In genomic region chr19:16382392-16382791, GRCm38 (mm10) we compare ENCODE assay signal across 20 mouse cellular contexts. TPM values are rescaled to one million over a fixed set of nuclear protein-coding genes. Genes with fewer than 3 reads are reported as not detected.
DNase-seq lines count a peak whose midpoint lies in the region; ATAC-seq lines count a peak whose summit lies in the region.
"Had no signal": no experiment of that assay in that cellular context is flagged by ENCODE, and none has a peak within 500 bp of the region (broad histone marks: within the 10 kb centered on the region; RNA-seq: fewer than 3 reads in every experiment).

No protein-coding gene starts in this region.

- intact Hi-C loops in heart, postnatal 25 days (cut with DNase I) = no loop called here

- peaks cover 30% of the 10 kb centered on the region for H3K36me3 ChIP-seq in neural tube, embryonic 13.5 days
- H3K36me3 ChIP-seq in neural tube, embryonic 15.5 days = 0 out of 2 replicates have a peak, but pooled peaks cover 20% of the 10 kb centered on the region
- H3K36me3 ChIP-seq: heart, embryonic 15.5 days had no signal

- H3K4me1 ChIP-seq in neural tube, embryonic 13.5 days (replicated peaks) = peaks cover 53% of the 10 kb centered on the region
- H3K4me1 ChIP-seq in neural tube, embryonic 15.5 days = peaks cover 28% of the 10 kb centered on the region
- H3K4me1 ChIP-seq: limb, embryonic 15.5 days; liver, embryonic 15.5 days had no signal

- no peaks in the 10 kb centered on the region for H3K27me3 ChIP-seq in neural tube, embryonic 13.5 days
- no peaks in the 10 kb centered on the region for H3K27me3 ChIP-seq in neural tube, embryonic 15.5 days (replicated peaks)
- H3K27me3 ChIP-seq: forebrain, embryonic 12.5 days; heart, embryonic 15.5 days; limb, embryonic 15.5 days; liver, embryonic 15.5 days; midbrain, embryonic 13.5 days had no signal

- no peak overlapping the region for H3K9ac ChIP-seq in neural tube, embryonic 13.5 days
- no peak overlapping the region for H3K9ac ChIP-seq in neural tube, embryonic 15.5 days (replicated peaks)
- H3K9ac ChIP-seq: forebrain, embryonic 12.5 days; heart, embryonic 15.5 days; hindbrain, embryonic 14.5 days; limb, embryonic 15.5 days; liver, embryonic 15.5 days; midbrain, embryonic 13.5 days had no signal

- peak overlapping the region; percentile 39; the same call in 1 of the 2 replicates for H3K27ac ChIP-seq in neural tube, embryonic 13.5 days (replicated peaks)
- peak overlapping the region; percentile 37; the same call in 1 of the 2 replicates for H3K27ac ChIP-seq in neural tube, embryonic 15.5 days (replicated peaks)
- H3K27ac ChIP-seq: forebrain, embryonic 12.5 days; heart, embryonic 15.5 days; hindbrain, embryonic 14.5 days; kidney, postnatal 0 days; layer of hippocampus, adult 2 months; limb, embryonic 15.5 days; liver, embryonic 15.5 days; midbrain, embryonic 13.5 days; stomach, postnatal 0 days had no signal

- no peak overlapping the region for H3K4me2 ChIP-seq in neural tube, embryonic 13.5 days
- H3K4me2 ChIP-seq in neural tube, embryonic 15.5 days = no peak overlapping the region
- H3K4me2 ChIP-seq: forebrain, embryonic 12.5 days; heart, embryonic 15.5 days; hindbrain, embryonic 14.5 days; limb, embryonic 15.5 days; liver, embryonic 15.5 days; midbrain, embryonic 13.5 days had no signal

- DNase-seq in neural tube, embryonic 10.5 days (ENCODE audit: extremely low spot score, low spot score) = no peak
- peak; percentile 41 for DNase-seq in CD4-positive helper T cell, adult 2 months (ENCODE audit: low read depth, low spot score)
- DNase-seq in ovary, postnatal 14 days (ENCODE audit: low spot score) = no peak
- no peak for DNase-seq in c-Kit-positive CD71-positive TER-119-positive erythroid progenitor cells, embryonic 14.5 days (ENCODE audit: low spot score)
- no peak for DNase-seq in heart, postnatal 25 days (ENCODE audit: low spot score)
- DNase-seq: cerebellum, adult 8-10 months; kidney, adult 18-20 months had no signal

- no peak for ATAC-seq in neural tube, embryonic 13.5 days (ENCODE audit: low read depth)
- peak; percentile 42 to 70 for ATAC-seq in hematopoietic stem cell, adult 5-6 weeks (replicated peaks in 1 of 2; ENCODE audit: insufficient read depth in 1 of 2, low FRiP score in 2 of 2, low TSS enrichment in 1 of 2, low read depth in 1 of 2, poor library complexity in 2 of 2, severe bottlenecking in 2 of 2)
- ATAC-seq in neural tube, embryonic 15.5 days (ENCODE audit: low FRiP score) = no peak
- ATAC-seq: lung, postnatal 0 days; midbrain, embryonic 13.5 days had no signal

- H3K4me3 ChIP-seq in neural tube, embryonic 13.5 days = no peak overlapping the region
- H3K4me3 ChIP-seq in neural tube, embryonic 15.5 days (replicated peaks) = no peak overlapping the region
- H3K4me3 ChIP-seq: forebrain, embryonic 12.5 days; heart, embryonic 15.5 days; layer of hippocampus, adult 2 months; limb, embryonic 15.5 days; liver, embryonic 15.5 days; midbrain, embryonic 13.5 days had no signal

- WGBS in neural tube, embryonic 13.5 days = 82% methylated on average over 2 of the region's 2 CpGs
- WGBS in neural tube, embryonic 15.5 days = 82% methylated on average over 2 of the region's 2 CpGs

- no peaks in the 10 kb centered on the region for H3K9me3 ChIP-seq in neural tube, embryonic 13.5 days
- no peaks in the 10 kb centered on the region for H3K9me3 ChIP-seq in neural tube, embryonic 15.5 days (replicated peaks)
- H3K9me3 ChIP-seq: forebrain, embryonic 12.5 days; heart, embryonic 15.5 days; limb, embryonic 15.5 days; liver, embryonic 15.5 days; midbrain, embryonic 13.5 days had no signal

RNA-seq across cellular contexts. Expression of gene Gna14, which starts 53.2 kb away (rescaled TPM):
- polyA plus RNA-seq in neural tube, embryonic 13.5 days (2015; fragmentation: Nextera tagmentation; extraction: Ambion mirVana) = 0.45 and 0.74 TPM in 2 replicates
- 2.2 and 2.6 TPM in 2 replicates for total RNA-seq in hematopoietic stem cell, adult 5-6 weeks (2017)
- polyA plus RNA-seq in neural tube, embryonic 15.5 days (2015; fragmentation: Nextera tagmentation; extraction: Ambion mirVana) = 2.6 and 3.3 TPM in 2 replicates
- total RNA-seq in heart, postnatal 25 days (2021) = under 1 TPM; 0.11 to 0.47 TPM

Comparison
In these comparisons a context has a peak if more than half of its experiments do, and no peak if none do; other contexts are left out.
1. ATAC-seq: peak in hematopoietic stem cell, adult 5-6 weeks (2 of 2); none in neural tube, embryonic 13.5 days (single experiment) and neural tube, embryonic 15.5 days (single experiment).